Mouse (Mus musculus): Measurements from ENCODE around the gene Rad51ap2. TPM values are rescaled to one million over a fixed set of nuclear protein-coding genes. Genes with fewer than 3 reads are reported as not detected.

Gene Rad51ap2
- total RNA-seq (2015) (not detected in 2 replicates), total RNA-seq (2017) (not detected in 2 replicates)

- peak; percentile 68 for ATAC-seq (ENCODE audit: poor library complexity, severe bottlenecking)
Observed at GRCm38 (mm10) chr12:11455549-11456194, at the start of gene Rad51ap2. Rad51ap2 (plus strand) TSS chr12:11456079.

GRCm38 (mm10) chr12:11407679-11408078 is 48.2 kb upstream of the Rad51ap2 start:
- no peak for ATAC-seq (ENCODE audit: poor library complexity, severe bottlenecking)

- no peak for ATAC-seq (ENCODE audit: poor library complexity, severe bottlenecking)
Observed at GRCm38 (mm10) chr12:11418112-11418511, 37.8 kb upstream of the Rad51ap2 start.

GRCm38 (mm10) chr12:11427396-11427795 is 28.5 kb upstream of the Rad51ap2 start:
- no peak for ATAC-seq (ENCODE audit: poor library complexity, severe bottlenecking)

GRCm38 (mm10) chr12:11433126-11433525 is 22.8 kb upstream of the Rad51ap2 start:
- ATAC-seq (ENCODE audit: poor library complexity, severe bottlenecking): no peak

- no peak for ATAC-seq (ENCODE audit: poor library complexity, severe bottlenecking)
Observed at GRCm38 (mm10) chr12:11433716-11434115, 22.2 kb upstream of the Rad51ap2 start.

GRCm38 (mm10) chr12:11434446-11434845 is 21.4 kb upstream of the Rad51ap2 start:
- no peak for ATAC-seq (ENCODE audit: poor library complexity, severe bottlenecking)

- ATAC-seq (ENCODE audit: poor library complexity, severe bottlenecking): no peak
Observed at GRCm38 (mm10) chr12:11435246-11436022, 20.4 kb upstream of the Rad51ap2 start.

GRCm38 (mm10) chr12:11436023-11436350 is 19.9 kb upstream of the Rad51ap2 start:
- ATAC-seq (ENCODE audit: poor library complexity, severe bottlenecking): no peak

- no peak for ATAC-seq (ENCODE audit: poor library complexity, severe bottlenecking)
Observed at GRCm38 (mm10) chr12:11436497-11437265, 19.2 kb upstream of the Rad51ap2 start, which contains the start of gene Vsnl1. Vsnl1 (minus strand) TSS chr12:11436613.

GRCm38 (mm10) chr12:11437266-11437906 is 18.5 kb upstream of the Rad51ap2 start:
- no peak for ATAC-seq (ENCODE audit: poor library complexity, severe bottlenecking)

- no peak for ATAC-seq (ENCODE audit: poor library complexity, severe bottlenecking)
Observed at GRCm38 (mm10) chr12:11437907-11438447, 17.9 kb upstream of the Rad51ap2 start.

GRCm38 (mm10) chr12:11454146-11454545 is 1.7 kb upstream of the Rad51ap2 start:
- ATAC-seq (ENCODE audit: poor library complexity, severe bottlenecking): no peak

- ATAC-seq (ENCODE audit: poor library complexity, severe bottlenecking): no peak
Observed at GRCm38 (mm10) chr12:11456213-11456612, 334 bp downstream of the Rad51ap2 start.

- ATAC-seq (ENCODE audit: poor library complexity, severe bottlenecking): no peak
Observed at GRCm38 (mm10) chr12:11456632-11457031, 753 bp downstream of the Rad51ap2 start.

Other genes starting within 250 kb of the Rad51ap2 start
- not detected in 2 replicates for gene Msgn1, start 247.1 kb upstream of the Rad51ap2 start, total RNA-seq (2015)
- gene Msgn1, start 247.1 kb upstream of the Rad51ap2 start, total RNA-seq (2017): 0.92 TPM in 1 of 2 replicates, not detected in the other
- gene Gen1, start 190.3 kb upstream of the Rad51ap2 start, total RNA-seq (2015): 24.2 and 32.6 TPM in 2 replicates
- 24.4 and 25.6 TPM in 2 replicates for gene Gen1, start 190.3 kb upstream of the Rad51ap2 start, total RNA-seq (2017)
- 98.3 and 127 TPM in 2 replicates for gene Smc6, start 190.2 kb upstream of the Rad51ap2 start, total RNA-seq (2015)
- gene Smc6, start 190.2 kb upstream of the Rad51ap2 start, total RNA-seq (2017): 129 and 153 TPM in 2 replicates
- gene Vsnl1, start 19.5 kb upstream of the Rad51ap2 start, total RNA-seq (2015): not detected in 2 replicates
- gene Vsnl1, start 19.5 kb upstream of the Rad51ap2 start, total RNA-seq (2017): not detected in 2 replicates

Measured in megakaryocyte, adult 5-6 weeks (primary cell).